In the genomic region with DNA sequence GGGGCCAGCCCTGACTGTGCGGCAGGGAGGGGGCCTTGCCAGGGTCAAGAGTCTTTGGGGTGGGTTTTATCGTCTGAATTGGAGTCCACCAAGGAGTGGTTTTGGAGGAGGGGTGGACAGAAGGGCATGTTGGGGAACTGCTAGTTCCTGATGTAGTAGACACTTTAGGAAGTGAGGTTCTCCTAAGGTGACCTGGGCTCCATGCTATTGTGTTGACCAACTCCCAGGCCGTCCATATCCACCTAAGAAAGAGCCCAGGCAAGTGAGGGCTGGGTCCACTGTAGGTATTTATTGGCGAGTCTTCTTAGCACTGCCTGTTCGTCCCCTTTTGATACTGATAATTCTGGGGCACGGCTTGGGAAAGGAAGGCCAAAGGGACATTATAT, we compare ENCODE assay signal across 10 mouse cellular contexts. TPM values are rescaled to one million over a fixed set of nuclear protein-coding genes. Genes with fewer than 3 reads are reported as not detected.
DNase-seq lines count a peak whose midpoint lies in the region; ATAC-seq and TF ChIP-seq lines count a peak whose summit lies in the region.
"Had no signal": no experiment of that assay in that cellular context is flagged by ENCODE, and none has a peak within 500 bp of the region (broad histone marks: within the 10 kb centered on the region; RNA-seq: fewer than 3 reads in every experiment).

No protein-coding gene starts in this region.

- peak overlapping the region; percentile 60 for H3K4me3 ChIP-seq in erythroblast, embryonic 14.5 days (replicated peaks)
- no peak overlapping the region for H3K4me3 ChIP-seq in liver, adult 2 months (ENCODE audit: insufficient read depth, low read depth, low read length)
- no peak overlapping the region for H3K4me3 ChIP-seq in limb, embryonic 10.5 days
- no peak overlapping the region for H3K4me3 ChIP-seq in olfactory bulb, adult 2 months (ENCODE audit: insufficient read depth, low read depth, low read length)
- no peak overlapping the region for H3K4me3 ChIP-seq in hindbrain, embryonic 11.5 days (ENCODE audit: low read depth, low read length)
- H3K4me3 ChIP-seq: embryonic facial prominence, embryonic 13.5 days; limb, embryonic 12.5 days had no signal

- H3K27ac ChIP-seq in liver, adult 2 months (replicated peaks; ENCODE audit: insufficient read depth, low read depth, low read length), result peak overlapping the region; percentile 43
- H3K27ac ChIP-seq in limb, embryonic 10.5 days, result peak overlapping the region; percentile 44; the same call in 1 of the 2 replicates
- 0 out of 2 replicates have a peak overlapping the region, but pooled peaks have one; percentile 12 for H3K27ac ChIP-seq in olfactory bulb, adult 2 months (ENCODE audit: insufficient read depth, low read depth, low read length)
- no peak overlapping the region for H3K27ac ChIP-seq in hindbrain, embryonic 11.5 days (ENCODE audit: low read depth, low read length)
- H3K27ac ChIP-seq: embryonic facial prominence, embryonic 13.5 days; limb, embryonic 12.5 days had no signal

- no peak overlapping the region for H3K4me2 ChIP-seq in hindbrain, embryonic 11.5 days (replicated peaks; ENCODE audit: low read depth, low read length)
- H3K4me2 ChIP-seq: embryonic facial prominence, embryonic 13.5 days; limb, embryonic 12.5 days had no signal

- no peak for ATAC-seq in erythroblast, adult 5-6 weeks (replicated peaks; ENCODE audit: low FRiP score, poor library complexity, severe bottlenecking)
- no peak for ATAC-seq in hindbrain, embryonic 11.5 days (ENCODE audit: low FRiP score)

- DNase-seq in liver, adult 2 months (ENCODE audit: extremely low read depth, low read depth, low spot score), result no peak
- no peak for DNase-seq in liver
- no peak for DNase-seq in limb, embryonic 10.5 days (ENCODE audit: low spot score)
- DNase-seq in hindbrain, embryonic 11.5 days (ENCODE audit: low spot score), result no peak
- DNase-seq in spleen, adult 18-20 months, result no peak

- TF ChIP-seq CTCF in liver, adult 2 months (IDR thresholded peaks at IDR 0.05; ENCODE audit: low read depth, low read length), result no peak
- no peak for TF ChIP-seq CTCF in olfactory bulb, adult 2 months (IDR thresholded peaks at IDR 0.05; ENCODE audit: insufficient read depth, low read depth, low read length)

- H3K36me3 ChIP-seq in erythroblast, embryonic 14.5 days (ENCODE audit: control insufficient read depth), result peaks cover 2% of the 10 kb centered on the region; the same call in 1 of the 2 replicates
- no peaks in the 10 kb centered on the region for H3K36me3 ChIP-seq in liver, adult 2 months (ENCODE audit: control insufficient read depth, insufficient read depth, low read length)
- no peaks in the 10 kb centered on the region for H3K36me3 ChIP-seq in limb, embryonic 10.5 days
- no peaks in the 10 kb centered on the region for H3K36me3 ChIP-seq in hindbrain, embryonic 11.5 days (ENCODE audit: control insufficient read depth, insufficient read depth, low read length)
- H3K36me3 ChIP-seq: embryonic facial prominence, embryonic 13.5 days; limb, embryonic 12.5 days had no signal

- TF ChIP-seq POLR2A in liver, adult 2 months (IDR thresholded peaks at IDR 0.05; ENCODE audit: extremely low read depth, insufficient read depth, low read length), result no peak
- TF ChIP-seq POLR2A in olfactory bulb, adult 2 months (IDR thresholded peaks at IDR 0.05; ENCODE audit: insufficient read depth, low read depth, low read length), result no peak

- H3K27me3 ChIP-seq in erythroblast, embryonic 14.5 days (ENCODE audit: control insufficient read depth), result no peaks in the 10 kb centered on the region
- H3K27me3 ChIP-seq in liver, adult 2 months (ENCODE audit: control insufficient read depth, insufficient read depth, low read length), result no peaks in the 10 kb centered on the region
- no peaks in the 10 kb centered on the region for H3K27me3 ChIP-seq in limb, embryonic 10.5 days (ENCODE audit: low read depth, poor library complexity, severe bottlenecking)
- H3K27me3 ChIP-seq in hindbrain, embryonic 11.5 days (ENCODE audit: control insufficient read depth, insufficient read depth, low read length), result no peaks in the 10 kb centered on the region
- H3K27me3 ChIP-seq: embryonic facial prominence, embryonic 13.5 days; limb, embryonic 12.5 days had no signal

- peaks cover 77% of the 10 kb centered on the region for H3K4me1 ChIP-seq in erythroblast, embryonic 14.5 days (ENCODE audit: control insufficient read depth)
- H3K4me1 ChIP-seq in liver, adult 2 months (ENCODE audit: control insufficient read depth, insufficient read depth, low read length), result peaks cover 5% of the 10 kb centered on the region
- H3K4me1 ChIP-seq in limb, embryonic 10.5 days, result peaks cover 13% of the 10 kb centered on the region
- H3K4me1 ChIP-seq in olfactory bulb, adult 2 months (ENCODE audit: control insufficient read depth, insufficient read depth, low read length), result peaks cover 11% of the 10 kb centered on the region
- H3K4me1 ChIP-seq in hindbrain, embryonic 11.5 days (replicated peaks; ENCODE audit: control insufficient read depth, insufficient read depth, low read length), result 0 out of 2 replicates have a peak, but pooled peaks cover 2% of the 10 kb centered on the region

- 75% methylated on average over 6 of the region's 6 CpGs for WGBS in liver, adult 2 months
- WGBS in limb, embryonic 10.5 days, result 78% methylated on average over 6 of the region's 6 CpGs
- 80% methylated on average over 6 of the region's 6 CpGs for WGBS in olfactory bulb, adult 2 months
- 82% methylated on average over 6 of the region's 6 CpGs for WGBS in hindbrain, embryonic 11.5 days

- H3K79me2 ChIP-seq in liver, adult 2 months (ENCODE audit: control insufficient read depth, insufficient read depth, low read length), result no peaks in the 10 kb centered on the region

- peaks cover 3% of the 10 kb centered on the region; the same call in 1 of the 2 replicates for H3K9me3 ChIP-seq in erythroblast, embryonic 14.5 days (ENCODE audit: control insufficient read depth, low read length)
- H3K9me3 ChIP-seq in limb, embryonic 10.5 days (replicated peaks), result no peaks in the 10 kb centered on the region
- no peaks in the 10 kb centered on the region for H3K9me3 ChIP-seq in hindbrain, embryonic 11.5 days (ENCODE audit: control insufficient read depth, low read length)
- H3K9me3 ChIP-seq: embryonic facial prominence, embryonic 13.5 days; limb, embryonic 12.5 days had no signal

- H3K9ac ChIP-seq in liver, adult 2 months (ENCODE audit: low read depth, low read length), result no peak overlapping the region
- no peak overlapping the region for H3K9ac ChIP-seq in hindbrain, embryonic 11.5 days (ENCODE audit: low read depth, low read length)
- H3K9ac ChIP-seq: embryonic facial prominence, embryonic 13.5 days; limb, embryonic 12.5 days had no signal

RNA-seq across cellular contexts. Expression of a gene that starts 14.5 kb away (rescaled TPM):
- 326 and 442 TPM in 2 replicates for polyA plus RNA-seq in erythroblast, embryonic 14.5 days (2012)
- 4,143 and 4,236 TPM in 2 replicates for total RNA-seq in erythroblast, adult 5-6 weeks (2015; ENCODE audit: low replicate concordance)
- 1,451 and 2,396 TPM in 2 replicates for total RNA-seq in erythroblast, adult 5-6 weeks (2017; ENCODE audit: low replicate concordance)
- total RNA-seq in liver, adult 2 months (2014; rRNA removed), result 726 and 988 TPM in 2 replicates
- polyA plus RNA-seq in liver, adult 2 months (2012; rRNA removed), result 1,363 and 1,398 TPM in 2 replicates
- polyA plus RNA-seq in limb, embryonic 10.5 days (2016; fragmentation: Nextera tagmentation; extraction: Ambion mirVana), result 13,950 and 14,682 TPM in 2 replicates
- polyA plus RNA-seq in olfactory bulb, adult 2 months (2012; ENCODE audit: insufficient read depth, insufficient read length, low replicate concordance, missing spikeins), result 1,129 and 2,319 TPM in 2 replicates
- polyA plus RNA-seq in hindbrain, embryonic 11.5 days (2014; fragmentation: Nextera tagmentation; extraction: Ambion mirVana), result 15,671 and 16,656 TPM in 2 replicates

RNA-seq across cellular contexts. Expression of a gene that starts 25.8 kb away (rescaled TPM):
- 0.34 and 0.52 TPM in 2 replicates for polyA plus RNA-seq in erythroblast, embryonic 14.5 days (2012)
- 0.84 and 8.3 TPM in 2 replicates for total RNA-seq in erythroblast, adult 5-6 weeks (2015; ENCODE audit: low replicate concordance)
- 0.56 and 1.4 TPM in 2 replicates for total RNA-seq in erythroblast, adult 5-6 weeks (2017; ENCODE audit: low replicate concordance)
- total RNA-seq in liver, adult 2 months (2014; rRNA removed), result 1.5 and 2.4 TPM in 2 replicates
- 9.3 and 10.6 TPM in 2 replicates for polyA plus RNA-seq in liver, adult 2 months (2012; rRNA removed)
- polyA plus RNA-seq in limb, embryonic 10.5 days (2016; fragmentation: Nextera tagmentation; extraction: Ambion mirVana), result 20.9 and 22.8 TPM in 2 replicates
- polyA plus RNA-seq in olfactory bulb, adult 2 months (2012; ENCODE audit: insufficient read depth, insufficient read length, low replicate concordance, missing spikeins), result not detected in 2 replicates
- polyA plus RNA-seq in hindbrain, embryonic 11.5 days (2014; fragmentation: Nextera tagmentation; extraction: Ambion mirVana), result 12.1 and 14.5 TPM in 2 replicates

RNA-seq across cellular contexts. Expression of a gene that starts 39.1 kb away (rescaled TPM):
- polyA plus RNA-seq in erythroblast, embryonic 14.5 days (2012), result 0.36 and 0.46 TPM in 2 replicates
- not detected in 2 replicates for total RNA-seq in erythroblast, adult 5-6 weeks (2015; ENCODE audit: low replicate concordance)
- not detected in 2 replicates for total RNA-seq in erythroblast, adult 5-6 weeks (2017; ENCODE audit: low replicate concordance)
- total RNA-seq in liver, adult 2 months (2014; rRNA removed), result 2.0 and 4.2 TPM in 2 replicates
- polyA plus RNA-seq in liver, adult 2 months (2012; rRNA removed), result 3.0 and 4.4 TPM in 2 replicates
- 806 and 864 TPM in 2 replicates for polyA plus RNA-seq in limb, embryonic 10.5 days (2016; fragmentation: Nextera tagmentation; extraction: Ambion mirVana)
- not detected in 2 replicates for polyA plus RNA-seq in olfactory bulb, adult 2 months (2012; ENCODE audit: insufficient read depth, insufficient read length, low replicate concordance, missing spikeins)
- 570 and 615 TPM in 2 replicates for polyA plus RNA-seq in hindbrain, embryonic 11.5 days (2014; fragmentation: Nextera tagmentation; extraction: Ambion mirVana)
